Mouse (Mus musculus) stomach, postnatal 0 days (tissue): ENCODE measurements around the gene Spry1. TPM values are rescaled to one million over a fixed set of nuclear protein-coding genes. Genes with fewer than 3 reads are reported as not detected.

Source experiments
- ATAC-seq: fragments of 200-750 bp; cut with Nextera tagmentation; 2 replicates; pipeline ENCODE4 v1.8.0; 2017; ENCODE audit not compliant: low FRiP score, low TSS enrichment
- DNase-seq: peaks from one replicate; pipeline ENCODE4 v3.0.0-alpha.2; 2016; ENCODE audit warnings: low spot score
- H3K27ac ChIP-seq: fragments of 300-500 bp; sonication (generic); replicated peaks from 2 replicates; pipeline ENCODE4 v1.5.1; 2014; ENCODE audit warnings: mild to moderate bottlenecking, control low read depth
- H3K27me3 ChIP-seq: fragments of 300-500 bp; sonication (generic); 2 replicates; pipeline ENCODE4 v1.6.1; 2014; ENCODE audit warnings: low read length; ENCODE audit not compliant: control insufficient read depth, insufficient read depth
- H3K36me3 ChIP-seq: fragments of 300-500 bp; sonication (generic); 2 replicates; pipeline ENCODE4 v1.6.1; 2014; ENCODE audit warnings: low read length, mixed read lengths; ENCODE audit not compliant: control insufficient read depth, insufficient read depth
- H3K4me1 ChIP-seq: fragments of 300-500 bp; sonication (generic); replicated peaks from 2 replicates; pipeline ENCODE4 v1.6.1; 2014; ENCODE audit warnings: antibody characterized with exemption; ENCODE audit not compliant: control insufficient read depth, insufficient read depth
- H3K4me2 ChIP-seq: fragments of 300-500 bp; sonication (generic); replicated peaks from 2 replicates; pipeline ENCODE4 v1.6.1; 2014; ENCODE audit warnings: low read depth, mild to moderate bottlenecking, control low read depth, moderate library complexity
- H3K4me3 ChIP-seq: fragments of 300-500 bp; sonication (generic); 2 replicates; pipeline ENCODE4 v1.5.1; 2014; ENCODE audit warnings: low read depth, low read length, control low read depth
- H3K9ac ChIP-seq: fragments of 300-500 bp; sonication (generic); 2 replicates; pipeline ENCODE4 v1.6.1; 2014; ENCODE audit warnings: mild to moderate bottlenecking, low read length, control low read depth, mixed read lengths
- H3K9me3 ChIP-seq: fragments of 300-500 bp; sonication (generic); 2 replicates; pipeline ENCODE4 v1.6.1; 2016; ENCODE audit warnings: low read length; ENCODE audit not compliant: control insufficient read depth
- CTCF ChIP-seq: IDR thresholded peaks from 2 replicates; pipeline ENCODE4 v1.5.1; 2016; ENCODE audit warnings: antibody characterized with exemption, low read depth, mild to moderate bottlenecking, moderate library complexity
- EP300 ChIP-seq: optimal IDR thresholded peaks from 2 replicates; pipeline ENCODE3; 2016; ENCODE audit warnings: antibody characterized with exemption
- WGBS: fragments of 180-500 bp; shearing (Covaris S2); extraction: QIAGEN DNeasy Blood & Tissue Kit; methylation state at CpG from one replicate; pipeline ENCODE4 v1.1.7; 2014; 5-methylcytosine and 5-hydroxymethylcytosine counted together
- polyA plus RNA-seq: library from polyadenylated mRNA; unstranded; fragments of >200 nt; fragmentation: Nextera tagmentation; extraction: Ambion mirVana; gene quantifications from 2 replicates; pipeline ENCODE4 v1.2.1, GENCODE M21; 2015

Spry1 gene
- polyA plus RNA-seq, 1 experiment from 2014 or later: 9.4 TPM

- WGBS: 39% methylated on average over 7 of the region's 7 CpGs
- no peak for ATAC-seq
- no peak overlapping the region for H3K4me2 ChIP-seq
These were observed 46.5 kb downstream of the Spry1 start for GRCm38 (mm10) chr3:37686219-37686618.

GRCm38 (mm10) chr3:37686751-37687150 is 47.0 kb downstream of the Spry1 start:
- Histone ChIP-seq H3K27ac (peak overlapping the region; percentile 61; the same call in 1 of the 2 replicates), H3K9ac (0 out of 2 replicates have a peak overlapping the region, but pooled peaks have one; percentile 13)
- no peak for ATAC-seq

More at GRCm38 (mm10) chr3:37686219-37686618, 46.5 kb downstream of the Spry1 start:
- Histone ChIP-seq H3K4me1 (no peaks in the 10 kb centered on the region; the same call in 1 of the 2 replicates), H3K9ac (no peak overlapping the region), H3K9me3 (no peaks in the 10 kb centered on the region), H3K36me3 (no peaks in the 10 kb centered on the region), H3K27me3 (no peaks in the 10 kb centered on the region), H3K27ac (no peak overlapping the region), H3K4me3 (no peak overlapping the region)
- no peak for TF ChIP-seq CTCF
- no peak for TF ChIP-seq EP300
- DNase-seq: no peak

GRCm38 (mm10) chr3:37687158-37687980 is 47.6 kb downstream of the Spry1 start:
- Histone ChIP-seq H3K4me1 (no peaks in the 10 kb centered on the region; the same call in 1 of the 2 replicates), H3K4me2 (peak overlapping the region; percentile 46), H3K36me3 (no peaks in the 10 kb centered on the region), H3K4me3 (peak overlapping the region; percentile 23; the same call in 1 of the 2 replicates), H3K27me3 (no peaks in the 10 kb centered on the region), H3K9me3 (no peaks in the 10 kb centered on the region), H3K9ac (0 out of 2 replicates have a peak overlapping the region, but pooled peaks have one; percentile 13), H3K27ac (peak overlapping the region; percentile 61)
- TF ChIP-seq EP300 (peak; percentile 94), CTCF (0 out of 2 replicates have a peak, but pooled peaks have one; percentile 4)
- WGBS: 15% methylated on average over 28 of the region's 28 CpGs
- peak; percentile 88 for DNase-seq
- peak; percentile 96 for ATAC-seq

More at GRCm38 (mm10) chr3:37686751-37687150, 47.0 kb downstream of the Spry1 start:
- no peaks in the 10 kb centered on the region; the same call in 1 of the 2 replicates for H3K4me1 ChIP-seq
- TF ChIP-seq CTCF (no peak), EP300 (no peak)
- no peaks in the 10 kb centered on the region for H3K27me3 ChIP-seq
- no peaks in the 10 kb centered on the region for H3K9me3 ChIP-seq
- H3K4me3 ChIP-seq: peak overlapping the region; percentile 23; the same call in 1 of the 2 replicates
- peak overlapping the region; percentile 46 for H3K4me2 ChIP-seq
- WGBS: 28% methylated on average over 6 of the region's 6 CpGs
- no peak for DNase-seq
- no peaks in the 10 kb centered on the region for H3K36me3 ChIP-seq

DNA sequence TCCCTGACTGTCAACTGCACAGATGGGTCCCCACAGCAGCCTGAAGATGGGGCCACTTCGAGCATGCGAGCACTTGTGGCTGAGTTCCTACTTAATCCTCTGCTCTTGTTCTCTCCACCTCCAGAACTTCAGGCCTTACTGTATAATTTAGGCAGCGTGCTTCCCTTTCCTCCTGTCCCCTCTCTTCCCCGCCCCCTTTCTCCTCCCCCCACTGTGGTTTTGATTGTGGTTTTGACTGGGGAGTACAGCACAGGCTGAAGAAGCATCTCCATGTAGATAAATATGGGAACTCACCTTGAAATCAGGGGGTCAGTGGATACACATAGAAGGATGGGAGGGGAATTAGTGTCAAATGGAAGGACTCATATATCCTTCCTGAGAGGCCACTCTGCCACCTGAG is 53.2 kb downstream of the Spry1 start:
- no peak for TF ChIP-seq CTCF
- no peak for TF ChIP-seq EP300

GRCm38 (mm10) chr3:37693552-37693951 is 53.8 kb downstream of the Spry1 start:
- whole genome bisulfite sequencing: 54% methylated on average over 8 of the region's 8 CpGs
- ATAC-seq: no peak

More for the DNA sequence above, 53.2 kb downstream of the Spry1 start:
- ATAC-seq (no peak), DNase-seq (no peak)
- Histone ChIP-seq H3K4me2 (no peak overlapping the region), H3K27me3 (no peaks in the 10 kb centered on the region), H3K36me3 (no peaks in the 10 kb centered on the region), H3K4me3 (no peak overlapping the region), H3K4me1 (no peaks in the 10 kb centered on the region), H3K9ac (no peak overlapping the region), H3K9me3 (no peaks in the 10 kb centered on the region), H3K27ac (no peak overlapping the region)
- 76% methylated on average over 4 of the region's 4 CpGs for WGBS

More at GRCm38 (mm10) chr3:37693552-37693951, 53.8 kb downstream of the Spry1 start:
- H3K4me1 ChIP-seq: no peaks in the 10 kb centered on the region
- no peak for TF ChIP-seq CTCF
- TF ChIP-seq EP300: no peak
- no peak overlapping the region for H3K4me2 ChIP-seq
- H3K4me3 ChIP-seq: no peak overlapping the region
- no peaks in the 10 kb centered on the region for H3K27me3 ChIP-seq
- no peak overlapping the region for H3K27ac ChIP-seq
- no peaks in the 10 kb centered on the region for H3K9me3 ChIP-seq
- H3K36me3 ChIP-seq: no peaks in the 10 kb centered on the region
- DNase-seq: no peak
- H3K9ac ChIP-seq: no peak overlapping the region

Other genes starting within 250 kb of the Spry1 start
- gene Spata5, start 220.1 kb upstream of the Spry1 start, polyA plus RNA-seq: 14.3 and 14.8 TPM in 2 replicates
- 9.2 and 10.8 TPM in 2 replicates for gene Nudt6, start 219.7 kb upstream of the Spry1 start, polyA plus RNA-seq
- 4.9 and 5.7 TPM in 2 replicates for gene Gm5148, start 84.5 kb downstream of the Spry1 start, polyA plus RNA-seq